ENCODE assay signal across 8 mouse cellular contexts in the genomic region with DNA sequence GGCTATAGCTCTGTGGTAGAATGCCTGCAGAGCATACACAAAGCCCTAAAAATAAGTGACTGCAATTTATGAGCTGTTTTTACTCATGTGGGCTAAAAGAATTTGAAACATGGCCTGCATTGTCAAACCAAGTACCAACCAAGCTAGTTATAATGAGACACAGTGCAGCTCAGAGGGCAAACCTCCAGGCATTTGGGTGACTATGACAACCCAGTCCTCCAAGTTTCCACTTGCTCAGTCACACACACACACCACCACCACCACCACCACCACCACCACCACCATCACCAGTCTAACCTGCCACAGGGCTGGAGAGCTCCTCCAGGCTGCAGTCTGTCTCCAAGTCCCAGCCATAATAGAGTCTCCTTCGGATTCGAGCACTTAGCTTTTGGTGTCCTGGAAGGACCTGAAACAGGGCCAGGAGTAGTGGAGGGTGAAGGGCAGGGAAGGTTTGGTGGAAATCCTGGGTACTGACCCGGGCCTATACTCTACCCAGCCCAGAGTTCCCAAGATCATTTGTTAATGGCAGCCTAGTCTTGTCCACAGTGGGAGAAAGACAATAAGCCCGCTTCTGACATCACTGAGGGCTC. TPM values are rescaled to one million over a fixed set of nuclear protein-coding genes. Genes with fewer than 3 reads are reported as not detected.
DNase-seq lines count a peak whose midpoint lies in the region; ATAC-seq and TF ChIP-seq lines count a peak whose summit lies in the region.

No protein-coding gene starts in this region.

- 54% methylated on average over 4 of the region's 4 CpGs for WGBS in lung, embryonic 14.5 days
- WGBS in embryonic facial prominence, embryonic 13.5 days = 61% methylated on average over 4 of the region's 4 CpGs
- 12% methylated on average over 4 of the region's 4 CpGs for WGBS in kidney, adult 2 months
- WGBS in macrophage (ENCODE audit: missing documents) = 35% methylated on average over 4 of the region's 4 CpGs

- peak overlapping the region; percentile 93 for H3K4me2 ChIP-seq in lung, embryonic 14.5 days
- peak overlapping the region; percentile 95 for H3K4me2 ChIP-seq in embryonic facial prominence, embryonic 13.5 days

- no peak for TF ChIP-seq POLR2A in kidney, adult 2 months (IDR thresholded peaks at IDR 0.05; ENCODE audit: low read depth, low read length)

- peaks cover 63% of the 10 kb centered on the region for H3K36me3 ChIP-seq in lung, embryonic 14.5 days (ENCODE audit: insufficient read depth)
- peaks cover 58% of the 10 kb centered on the region for H3K36me3 ChIP-seq in embryonic facial prominence, embryonic 13.5 days
- peaks cover 6% of the 10 kb centered on the region for H3K36me3 ChIP-seq in kidney, adult 2 months (ENCODE audit: control insufficient read depth, insufficient read depth, low read length)
- peaks cover 53% of the 10 kb centered on the region for H3K36me3 ChIP-seq in macrophage (ENCODE audit: inconsistent target)

- H3K4me3 ChIP-seq in lung, embryonic 14.5 days (ENCODE audit: low read depth, low read length) = peak overlapping the region; percentile 83
- peak overlapping the region; percentile 93 for H3K4me3 ChIP-seq in embryonic facial prominence, embryonic 13.5 days
- H3K4me3 ChIP-seq in kidney, adult 2 months (ENCODE audit: insufficient read depth, low read depth, low read length) = peak overlapping the region; percentile 89
- H3K4me3 ChIP-seq in macrophage (ENCODE audit: inconsistent target) = peak overlapping the region; percentile 94

- TF ChIP-seq CTCF in lung, embryonic 14.5 days (IDR thresholded peaks at IDR 0.05; ENCODE audit: low read depth) = no peak
- no peak for TF ChIP-seq CTCF in kidney, adult 2 months (conservative IDR thresholded peaks at IDR 0.05; ENCODE audit: insufficient read depth, insufficient read length, low read depth, low read length)

- H3K4me1 ChIP-seq in lung, embryonic 14.5 days (ENCODE audit: insufficient read depth) = no peaks in the 10 kb centered on the region
- H3K4me1 ChIP-seq in embryonic facial prominence, embryonic 13.5 days = peaks cover 26% of the 10 kb centered on the region
- H3K4me1 ChIP-seq in kidney, adult 2 months (ENCODE audit: control insufficient read depth, insufficient read depth, low read length) = peaks cover 3% of the 10 kb centered on the region; the same call in 1 of the 2 replicates

- ATAC-seq in lung, embryonic 14.5 days (ENCODE audit: insufficient read depth) = no peak
- no peak for ATAC-seq in embryonic facial prominence, embryonic 13.5 days (ENCODE audit: insufficient number of reproducible peaks, insufficient read depth, low FRiP score, low TSS enrichment, low read depth)
- no peak for ATAC-seq in megakaryocyte progenitor cell, adult 5-6 weeks (replicated peaks; ENCODE audit: poor library complexity)

- no peaks in the 10 kb centered on the region for H3K9me3 ChIP-seq in lung, embryonic 14.5 days (ENCODE audit: low read depth, low read length)
- no peaks in the 10 kb centered on the region for H3K9me3 ChIP-seq in embryonic facial prominence, embryonic 13.5 days

- H3K9ac ChIP-seq in lung, embryonic 14.5 days = peak overlapping the region; percentile 85
- H3K9ac ChIP-seq in embryonic facial prominence, embryonic 13.5 days = peak overlapping the region; percentile 96

- peaks cover 48% of the 10 kb centered on the region for H3K79me2 ChIP-seq in macrophage (ENCODE audit: inconsistent target)

- no peaks in the 10 kb centered on the region for H3K27me3 ChIP-seq in lung, embryonic 14.5 days (ENCODE audit: insufficient read depth, low read length)
- H3K27me3 ChIP-seq in embryonic facial prominence, embryonic 13.5 days = no peaks in the 10 kb centered on the region
- no peaks in the 10 kb centered on the region for H3K27me3 ChIP-seq in kidney, adult 2 months (replicated peaks; ENCODE audit: control insufficient read depth, insufficient read depth, low read length)

- peak overlapping the region; percentile 96 for H3K27ac ChIP-seq in lung, embryonic 14.5 days (ENCODE audit: low read depth)
- H3K27ac ChIP-seq in embryonic facial prominence, embryonic 13.5 days = no peak overlapping the region
- peak overlapping the region; percentile 100 for H3K27ac ChIP-seq in kidney, adult 2 months (ENCODE audit: insufficient read depth, low read depth, low read length)
- H3K27ac ChIP-seq in macrophage = peak overlapping the region; percentile 97

- no peak for DNase-seq in lung, embryonic 14.5 days
- DNase-seq in lung, postnatal 14 days = no peak
- peak; percentile 68 for DNase-seq in kidney, adult 2 months
- no peak for DNase-seq in cerebellum, adult 8-10 months
- DNase-seq in thymus, adult 18-20 months = no peak

RNA-seq across cellular contexts. Expression of a gene that starts 1.8 kb away (rescaled TPM):
- 31.5 and 32.4 TPM in 2 replicates for polyA plus RNA-seq in lung, embryonic 14.5 days (2014; fragmentation: Nextera tagmentation; extraction: Ambion mirVana)
- 40.5 and 43.8 TPM in 2 replicates for polyA plus RNA-seq in embryonic facial prominence, embryonic 13.5 days (2015; fragmentation: Nextera tagmentation; extraction: Ambion mirVana)
- polyA plus RNA-seq in kidney, adult 2 months (2012; rRNA removed) = 67.7 and 70.8 TPM in 2 replicates
- total RNA-seq in macrophage (2018; cell fraction: chromatin; rRNA removed) = 100 to 1,000 TPM in 14 of 26 experiments, 10 to 100 TPM in 12; 37.3 to 184 (median 105) TPM
- 100 to 1,000 TPM in 10 of 26 experiments, 10 to 100 TPM in 16; 78.6 to 121 (median 96.5) TPM for total RNA-seq in macrophage (2018; cell fraction: cytosol; rRNA removed)
- 100 to 1,000 TPM in 12 of 26 experiments, 10 to 100 TPM in 14; 61.3 to 139 (median 98.2) TPM for total RNA-seq in macrophage (2018; cell fraction: nucleus; rRNA removed)
- polyA plus RNA-seq in macrophage (2018) = 52.3 to 87.8 TPM (median 60.4 TPM) in 3 replicates
- total RNA-seq in megakaryocyte progenitor cell, adult 5-6 weeks (2015) = 16.8 and 17.2 TPM in 2 replicates
- 40.3 and 52.9 TPM in 2 replicates for total RNA-seq in megakaryocyte progenitor cell, adult 5-6 weeks (2017)

RNA-seq across cellular contexts. Expression of a gene that starts 1.9 kb away (rescaled TPM):
- polyA plus RNA-seq in lung, embryonic 14.5 days (2014; fragmentation: Nextera tagmentation; extraction: Ambion mirVana) = 52.9 and 55.2 TPM in 2 replicates
- polyA plus RNA-seq in embryonic facial prominence, embryonic 13.5 days (2015; fragmentation: Nextera tagmentation; extraction: Ambion mirVana) = 39.4 and 45.1 TPM in 2 replicates
- 225 and 237 TPM in 2 replicates for polyA plus RNA-seq in kidney, adult 2 months (2012; rRNA removed)
- total RNA-seq in macrophage (2018; cell fraction: chromatin; rRNA removed) = 10 to 100 TPM in 25 of 26 experiments, 1 to 10 TPM in 1; 9.2 to 89.6 (median 37.4) TPM
- 100 to 1,000 TPM in 6 of 26 experiments, 10 to 100 TPM in 20; 55.0 to 120 (median 78.9) TPM for total RNA-seq in macrophage (2018; cell fraction: cytosol; rRNA removed)
- total RNA-seq in macrophage (2018; cell fraction: nucleus; rRNA removed) = 100 to 1,000 TPM in 4 of 26 experiments, 10 to 100 TPM in 22; 42.5 to 110 (median 70.4) TPM
- polyA plus RNA-seq in macrophage (2018) = 56.8 to 88.1 TPM (median 67.2 TPM) in 3 replicates
- 40.8 and 47.4 TPM in 2 replicates for total RNA-seq in megakaryocyte progenitor cell, adult 5-6 weeks (2015)
- 42.3 and 50.2 TPM in 2 replicates for total RNA-seq in megakaryocyte progenitor cell, adult 5-6 weeks (2017)

RNA-seq across cellular contexts. Expression of a gene that starts 7.0 kb away (rescaled TPM):
- polyA plus RNA-seq in lung, embryonic 14.5 days (2014; fragmentation: Nextera tagmentation; extraction: Ambion mirVana) = 0.20 and 0.23 TPM in 2 replicates
- 0.15 and 0.47 TPM in 2 replicates for polyA plus RNA-seq in embryonic facial prominence, embryonic 13.5 days (2015; fragmentation: Nextera tagmentation; extraction: Ambion mirVana)
- 12.8 and 25.2 TPM in 2 replicates for polyA plus RNA-seq in kidney, adult 2 months (2012; rRNA removed)
- total RNA-seq in macrophage (2018; cell fraction: chromatin; rRNA removed) = under 1 TPM in 3 of 26 experiments, not detected in 23; 0.29 to 0.77 (median 0.38) TPM
- under 1 TPM in 2 of 26 experiments, not detected in 24; 0.06 to 0.23 TPM for total RNA-seq in macrophage (2018; cell fraction: cytosol; rRNA removed)
- under 1 TPM in 3 of 26 experiments, not detected in 23; 0.18 to 0.48 (median 0.37) TPM for total RNA-seq in macrophage (2018; cell fraction: nucleus; rRNA removed)
- polyA plus RNA-seq in macrophage (2018) = not detected in 3 replicates
- 0.15 and 0.44 TPM in 2 replicates for total RNA-seq in megakaryocyte progenitor cell, adult 5-6 weeks (2015)
- total RNA-seq in megakaryocyte progenitor cell, adult 5-6 weeks (2017) = not detected in 2 replicates

RNA-seq across cellular contexts. Expression of a gene that starts 15.7 kb away (rescaled TPM):
- 9.2 and 10.0 TPM in 2 replicates for polyA plus RNA-seq in lung, embryonic 14.5 days (2014; fragmentation: Nextera tagmentation; extraction: Ambion mirVana)
- polyA plus RNA-seq in embryonic facial prominence, embryonic 13.5 days (2015; fragmentation: Nextera tagmentation; extraction: Ambion mirVana) = 11.2 and 12.7 TPM in 2 replicates
- polyA plus RNA-seq in kidney, adult 2 months (2012; rRNA removed) = 2.9 and 4.2 TPM in 2 replicates
- 1 to 10 TPM in 24 of 26 experiments, under 1 TPM in 2; 0.74 to 6.7 (median 2.5) TPM for total RNA-seq in macrophage (2018; cell fraction: chromatin; rRNA removed)
- 1 to 10 TPM; 2.3 to 5.2 (median 3.4) TPM for total RNA-seq in macrophage (2018; cell fraction: cytosol; rRNA removed)
- total RNA-seq in macrophage (2018; cell fraction: nucleus; rRNA removed) = 1 to 10 TPM in 25 of 26 experiments, under 1 TPM in 1; 0.81 to 6.2 (median 3.3) TPM
- polyA plus RNA-seq in macrophage (2018) = 2.1 to 3.5 TPM (median 2.5 TPM) in 3 replicates
- total RNA-seq in megakaryocyte progenitor cell, adult 5-6 weeks (2015) = 9.3 and 11.1 TPM in 2 replicates
- total RNA-seq in megakaryocyte progenitor cell, adult 5-6 weeks (2017) = 10.4 and 12.6 TPM in 2 replicates

RNA-seq across cellular contexts. Expression of a gene that starts 27.8 kb away (rescaled TPM):
- 32.6 and 32.9 TPM in 2 replicates for polyA plus RNA-seq in lung, embryonic 14.5 days (2014; fragmentation: Nextera tagmentation; extraction: Ambion mirVana)
- 45.1 and 48.2 TPM in 2 replicates for polyA plus RNA-seq in embryonic facial prominence, embryonic 13.5 days (2015; fragmentation: Nextera tagmentation; extraction: Ambion mirVana)
- 61.6 and 73.7 TPM in 2 replicates for polyA plus RNA-seq in kidney, adult 2 months (2012; rRNA removed)
- 100 to 1,000 TPM in 1 of 26 experiments, 10 to 100 TPM in 25; 23.3 to 107 (median 47.8) TPM for total RNA-seq in macrophage (2018; cell fraction: chromatin; rRNA removed)
- total RNA-seq in macrophage (2018; cell fraction: cytosol; rRNA removed) = 10 to 100 TPM; 14.3 to 26.2 (median 20.0) TPM
- 10 to 100 TPM; 16.4 to 60.6 (median 33.6) TPM for total RNA-seq in macrophage (2018; cell fraction: nucleus; rRNA removed)
- 16.6 to 24.7 TPM (median 21.2 TPM) in 3 replicates for polyA plus RNA-seq in macrophage (2018)
- total RNA-seq in megakaryocyte progenitor cell, adult 5-6 weeks (2015) = 20.2 and 21.5 TPM in 2 replicates
- 24.4 and 24.7 TPM in 2 replicates for total RNA-seq in megakaryocyte progenitor cell, adult 5-6 weeks (2017)
